Mouse (Mus musculus) thymus, postnatal 36 days (tissue): ENCODE data around the gene Mier2.

ENCODE experiments used
- DNase-seq, 2 experiments: peaks; one replicate each; pipeline ENCODE4 v3.0.0; 2022; ENCODE audit warnings: mixed read lengths in 2 of 2

Gene Mier2

DNA sequence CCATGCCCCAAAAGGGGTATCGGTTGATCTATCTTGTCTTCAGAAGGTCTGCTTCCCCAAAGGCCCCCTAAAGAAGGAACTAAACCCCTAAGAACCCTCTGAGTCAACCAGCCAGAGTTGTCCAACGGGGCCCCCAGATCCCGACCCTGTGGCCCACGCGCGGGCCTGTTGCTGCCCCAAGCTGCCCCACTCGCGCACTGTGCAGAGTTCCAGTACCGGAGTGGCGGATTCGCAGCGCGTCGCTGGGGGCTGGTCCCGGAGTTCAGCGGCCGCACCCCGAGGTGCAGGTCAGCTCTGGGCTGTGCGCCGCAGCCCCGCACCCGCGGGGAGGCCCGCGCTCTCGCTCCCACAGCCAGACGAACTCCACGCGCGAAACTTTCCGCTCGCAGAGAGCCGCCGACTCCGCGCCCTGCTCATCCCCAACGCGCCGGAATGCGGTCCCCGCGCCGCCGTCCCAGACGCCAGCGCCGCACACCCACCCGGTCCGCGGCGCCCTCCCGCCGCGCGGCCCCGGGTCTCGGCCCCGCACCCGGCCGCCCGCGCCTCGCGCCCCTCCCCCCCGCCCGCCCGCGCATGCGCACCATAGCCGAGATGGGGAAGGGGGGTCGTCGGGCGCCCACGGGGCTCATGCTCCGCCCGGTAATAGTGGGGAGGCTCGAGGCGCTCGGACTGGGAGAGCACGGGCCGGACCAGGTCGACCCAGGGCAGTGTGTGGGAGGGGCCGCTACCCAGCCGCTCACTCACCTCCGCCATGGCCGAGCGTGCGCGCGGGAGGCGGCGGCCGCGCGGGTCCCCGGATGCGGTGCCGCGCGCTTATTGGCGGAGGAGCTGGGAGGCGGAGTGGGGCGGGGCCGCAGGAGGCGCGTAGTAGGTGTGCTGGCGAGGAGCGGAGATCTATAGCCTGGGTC lies at the start of gene Mier2:
Mier2 (minus strand) TSS at position 870 of the 908 bp plus-strand sequence.
- DNase-seq = peak; percentile 84 to 86

DNA sequence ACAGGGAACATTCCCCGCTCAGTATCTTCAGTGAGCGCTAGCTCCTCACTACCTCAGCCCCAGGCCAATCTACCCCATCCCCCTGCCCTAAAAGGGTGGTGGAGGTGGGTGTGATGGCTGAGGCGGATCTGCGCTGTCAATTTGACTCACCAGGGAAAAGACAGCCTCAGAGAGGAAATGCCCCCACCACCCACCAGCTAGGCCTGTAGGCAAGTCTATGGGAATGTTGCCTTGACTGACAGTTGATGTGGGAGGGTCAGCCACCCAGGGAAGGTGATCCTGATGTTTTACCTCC lies 42.9 kb upstream of the Mier2 start:
- DNase-seq = no peak

DNA sequence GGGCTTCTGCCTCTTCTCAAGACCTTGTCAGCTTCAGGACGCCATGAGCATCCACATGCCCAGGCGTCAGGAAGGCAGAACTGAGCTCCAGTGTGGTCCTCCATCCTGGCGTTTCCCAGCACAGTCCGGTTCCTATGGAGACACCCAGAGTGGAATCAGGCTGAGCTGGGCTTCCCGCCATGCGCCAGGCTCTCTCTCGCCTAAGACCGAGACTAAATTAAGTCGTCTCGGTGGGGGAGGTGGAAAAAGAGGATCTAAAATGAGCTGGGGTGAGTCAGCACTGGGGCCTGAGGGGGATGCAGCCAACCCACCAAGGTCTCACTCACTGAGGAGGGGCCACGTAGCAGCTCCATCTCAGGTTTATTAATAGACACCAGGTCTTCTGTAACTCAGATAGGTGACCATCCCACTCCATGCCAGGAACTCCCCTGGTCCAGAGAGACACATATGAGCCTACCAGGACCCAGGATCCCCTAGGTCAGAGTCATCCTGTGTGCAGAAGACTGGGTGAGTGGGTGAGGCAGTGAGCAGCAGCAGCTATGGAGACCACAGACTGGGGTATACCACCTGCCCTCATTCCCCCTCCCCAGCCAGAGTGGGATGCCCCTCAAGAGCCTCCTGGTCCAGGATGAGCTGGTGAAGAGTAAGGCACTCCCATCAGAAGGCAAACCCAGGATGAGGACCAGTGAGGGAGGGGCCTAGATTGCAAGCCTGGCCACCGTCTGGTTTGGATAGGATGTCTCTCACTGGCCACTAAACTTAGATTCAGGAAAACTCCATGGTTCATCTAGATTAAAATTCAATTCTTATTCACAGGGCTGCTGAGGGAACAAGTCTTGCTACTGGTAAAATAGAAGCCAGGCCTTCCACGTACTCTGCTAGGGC lies 42.3 kb upstream of the Mier2 start:
- no peak for DNase-seq

DNA sequence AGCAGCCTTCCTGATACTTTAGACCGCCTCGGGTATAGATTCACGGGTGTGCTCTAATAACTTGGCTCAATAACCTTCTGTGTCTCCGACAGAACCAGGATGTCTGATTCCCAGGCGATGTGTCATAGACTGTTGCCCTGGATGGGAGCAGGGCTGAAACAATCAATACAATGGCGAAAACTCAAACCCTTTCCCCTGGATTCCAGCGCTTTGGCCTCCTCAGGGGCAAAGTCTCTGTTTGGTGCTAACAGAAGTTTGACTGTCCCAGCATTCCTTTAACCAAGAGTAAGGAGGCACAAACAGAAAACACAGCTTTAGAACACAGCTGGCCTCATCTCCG lies 40.6 kb upstream of the Mier2 start:
- no peak for DNase-seq

DNA sequence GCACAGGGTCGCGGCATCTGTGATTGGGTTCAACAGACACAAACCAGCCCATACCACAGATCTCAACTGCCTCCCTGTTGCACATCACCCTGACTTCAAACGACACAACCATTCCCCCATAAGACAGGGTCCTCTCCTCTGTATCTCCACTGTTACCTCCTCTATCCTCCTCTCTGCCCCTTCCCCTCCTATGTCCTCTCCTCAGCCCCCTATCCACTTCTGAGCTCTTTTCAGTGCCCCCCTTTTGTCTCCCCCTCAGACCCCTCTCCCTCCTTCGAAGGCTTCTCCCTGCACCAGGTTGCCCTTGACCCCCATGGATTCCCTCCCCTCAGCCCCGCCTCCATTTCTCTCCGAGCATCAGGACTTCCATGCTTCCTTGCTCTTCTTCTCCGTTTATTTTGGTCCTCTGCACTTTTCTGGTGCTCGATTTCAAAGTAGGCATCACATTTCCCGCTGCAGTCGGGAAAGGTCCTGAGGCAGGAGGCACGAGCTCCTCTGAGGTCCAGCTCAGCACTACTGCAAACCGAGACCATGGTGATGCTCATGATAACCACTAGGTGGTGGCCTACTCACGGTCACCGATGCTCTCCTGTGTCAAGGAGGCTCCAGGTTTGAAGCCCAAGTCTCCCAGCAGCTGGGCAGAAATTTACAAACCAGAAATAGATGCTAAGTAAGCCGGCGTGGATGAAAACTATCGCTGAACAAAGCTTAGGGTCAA lies 40.0 kb upstream of the Mier2 start:
- DNase-seq = peak; percentile 16 to 22

DNA sequence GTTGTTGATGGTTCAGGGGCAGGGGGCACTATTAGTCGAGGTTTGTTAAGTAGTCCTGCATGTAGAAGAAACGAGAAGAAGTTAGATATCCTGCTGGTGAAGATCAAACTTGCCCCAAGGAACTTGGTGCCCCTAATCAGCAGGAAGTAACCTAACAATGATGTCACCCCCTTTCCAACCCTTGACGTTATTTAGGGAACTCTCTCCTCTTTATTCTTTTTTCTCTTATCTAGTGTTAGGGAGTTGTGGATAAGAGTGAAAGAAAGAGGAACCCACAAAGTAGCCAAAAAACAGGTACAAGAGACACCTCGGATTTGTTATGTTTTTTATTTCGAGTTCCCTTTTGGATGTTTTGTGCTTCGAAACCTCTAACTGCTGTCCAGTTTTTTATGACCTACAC lies 39.1 kb upstream of the Mier2 start:
- no peak for DNase-seq

DNA sequence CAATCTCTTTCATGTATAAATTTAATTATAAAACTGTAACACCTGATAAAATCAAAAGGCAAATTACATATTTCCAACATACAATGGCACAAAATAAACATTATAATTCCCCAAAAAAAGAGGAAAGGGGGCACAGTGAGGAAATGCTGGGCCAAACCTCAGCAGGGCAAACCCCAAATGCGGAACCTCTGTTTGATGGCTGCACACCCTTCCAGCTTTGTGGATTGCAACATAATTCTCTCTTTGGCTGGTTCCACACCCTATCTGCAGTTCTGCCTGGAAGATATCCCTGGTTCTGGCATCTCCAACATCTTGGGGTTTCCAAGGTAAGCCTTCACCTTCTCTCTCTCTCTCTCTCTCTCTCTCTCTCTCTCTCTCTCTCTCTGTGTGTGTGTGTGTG lies 35.7 kb upstream of the Mier2 start:
- DNase-seq = no peak

DNA sequence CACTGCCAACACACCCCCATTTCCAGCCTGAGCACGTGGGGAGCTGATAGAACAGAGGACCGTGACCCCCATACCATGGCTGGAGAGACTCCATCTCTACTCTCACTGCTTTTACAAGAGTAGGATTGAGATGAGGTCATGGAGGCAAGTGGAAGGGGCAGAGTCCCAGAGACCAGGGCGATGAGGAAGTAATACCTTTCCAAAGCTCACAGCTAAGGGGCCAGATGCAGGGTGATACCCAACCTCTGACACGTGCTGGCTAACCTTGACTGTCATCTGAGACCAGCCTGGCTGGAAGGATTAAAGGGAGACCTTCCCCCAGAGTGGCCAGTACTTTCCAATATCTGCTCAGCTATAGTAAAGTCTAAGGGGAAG lies 32.7 kb upstream of the Mier2 start:
- no peak for DNase-seq

DNA sequence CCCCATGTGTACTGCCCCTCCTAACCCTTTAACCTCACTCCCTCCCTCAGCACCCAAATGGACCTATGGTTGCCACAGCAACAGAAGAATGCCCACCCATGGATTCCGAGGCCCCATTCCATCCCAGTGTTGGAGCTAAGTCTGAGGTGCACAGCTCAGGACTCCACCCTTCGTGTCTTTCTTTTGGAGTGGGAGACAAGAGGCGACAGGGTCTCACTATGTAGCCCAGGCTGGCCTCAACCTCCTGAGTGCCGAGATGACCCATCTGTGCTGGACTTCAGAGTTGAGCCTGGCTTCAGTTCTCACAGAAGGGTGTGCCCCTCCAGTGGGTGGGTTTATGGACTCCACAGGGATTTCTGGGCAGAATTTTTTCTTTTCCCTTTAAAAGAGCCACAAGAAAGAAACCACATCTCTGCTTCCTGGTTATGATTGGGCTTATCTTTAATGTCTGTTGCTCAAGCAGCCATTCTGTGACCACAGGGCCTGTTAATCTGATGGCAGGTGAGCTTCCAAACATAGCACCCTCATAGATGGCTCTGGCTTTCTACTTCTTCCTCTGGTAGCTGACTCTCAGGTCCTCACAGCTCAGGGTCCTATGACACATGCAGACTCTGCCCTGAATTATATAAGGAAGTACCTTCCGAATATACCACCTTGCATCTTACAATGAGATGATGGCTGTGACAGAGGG lies 32.2 kb upstream of the Mier2 start, which contains the start of gene Theg:
Theg (minus strand) TSS at position 271 of the 691 bp plus-strand sequence.
- no peak for DNase-seq

DNA sequence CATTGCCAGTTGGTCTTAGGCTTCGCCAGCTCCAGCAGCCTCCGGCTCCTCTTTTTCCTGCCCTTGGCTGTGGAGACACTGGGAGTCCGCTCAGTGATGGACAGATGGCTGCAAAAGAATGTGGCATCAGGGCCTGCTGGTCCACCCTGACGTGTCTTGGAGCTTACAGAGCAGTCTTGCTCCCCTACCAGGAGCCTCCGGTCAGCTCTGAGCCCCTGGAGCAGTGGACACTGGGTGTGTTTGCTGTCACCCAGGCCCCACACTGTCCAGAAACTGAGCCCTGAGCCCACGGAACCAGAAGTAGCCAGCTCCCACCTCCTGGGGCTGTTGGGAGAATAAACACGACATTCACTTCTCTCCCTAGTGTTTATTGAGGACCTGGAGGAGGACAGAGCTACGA lies 31.2 kb upstream of the Mier2 start:
- no peak for DNase-seq

DNA sequence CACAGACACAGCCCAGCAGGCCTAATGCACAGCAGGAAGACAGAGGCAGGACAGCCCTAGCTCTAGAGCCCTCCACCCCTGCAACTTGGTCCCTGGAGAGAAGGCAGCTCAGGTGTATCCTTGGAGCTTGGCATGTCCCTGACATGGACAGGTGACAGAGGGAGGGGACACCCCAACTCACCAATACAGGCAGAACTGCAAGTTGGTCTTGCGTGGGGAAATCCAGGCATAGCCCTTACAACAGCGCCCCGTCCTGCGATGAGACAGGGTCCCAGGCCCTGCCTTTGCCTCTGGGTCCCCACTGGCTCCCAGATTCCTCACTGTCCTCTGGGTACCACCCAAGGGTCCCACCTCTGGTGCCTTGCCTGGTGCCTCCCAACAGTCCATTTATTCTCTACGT lies 30.7 kb upstream of the Mier2 start:
- no peak for DNase-seq

DNA sequence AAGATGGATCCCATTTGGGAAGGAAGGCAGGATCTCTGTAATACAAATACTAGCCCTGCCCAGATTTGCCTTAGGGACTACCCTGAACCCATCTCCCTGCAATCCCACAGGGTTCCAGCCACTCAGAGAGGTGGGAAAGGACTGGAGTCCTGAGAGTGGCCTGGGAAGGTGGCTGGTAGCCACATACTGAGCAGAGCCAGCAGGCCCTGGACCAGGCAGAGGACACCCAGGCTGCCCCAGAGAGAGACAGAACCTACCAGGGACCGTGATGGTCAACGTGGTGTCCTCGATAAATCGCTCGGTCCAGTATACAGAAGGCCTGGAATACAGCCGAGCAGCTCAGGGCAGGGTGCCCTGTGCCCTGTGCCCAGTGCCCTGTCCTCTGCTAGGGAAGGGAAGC lies 30.1 kb upstream of the Mier2 start:
- no peak for DNase-seq

DNA sequence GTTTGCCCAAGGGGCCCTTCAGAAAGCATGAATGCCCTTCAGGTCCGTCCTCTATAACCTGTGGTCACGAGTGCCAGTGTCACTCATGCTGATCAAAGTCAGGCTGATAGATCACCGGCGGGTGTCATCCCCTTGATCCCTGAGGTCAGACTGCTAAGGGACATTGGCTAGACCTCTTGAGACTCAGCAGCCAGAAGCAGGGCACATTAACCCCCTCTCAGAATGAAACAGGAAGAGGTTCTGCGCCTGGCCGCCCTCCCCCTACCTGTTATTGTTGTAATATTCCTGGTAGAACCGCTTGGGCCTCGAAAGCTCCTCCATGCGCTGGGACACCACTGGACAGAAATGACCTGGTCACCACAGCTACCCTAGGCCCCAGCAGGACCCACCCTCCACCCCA lies 29.4 kb upstream of the Mier2 start:
- DNase-seq = no peak

DNA sequence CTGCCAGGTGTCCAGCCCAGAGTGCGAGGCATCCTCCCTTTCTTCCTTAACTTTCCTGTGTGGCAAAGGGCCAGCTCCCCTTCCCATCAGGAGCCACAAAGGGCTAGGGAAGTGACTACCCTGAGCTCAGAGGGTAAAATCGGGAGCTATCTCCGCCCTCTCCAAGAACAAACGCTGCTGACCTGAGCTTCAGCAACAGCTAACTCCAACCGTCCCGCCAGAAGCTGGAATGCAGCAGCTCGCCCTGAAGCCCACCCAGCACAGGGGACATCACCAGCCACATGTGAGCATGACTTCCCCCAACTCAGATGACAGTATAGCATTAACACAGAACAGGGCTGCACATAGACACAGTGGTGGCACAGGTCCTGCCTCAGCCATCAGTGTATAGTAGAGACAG lies 29.0 kb upstream of the Mier2 start:
- DNase-seq = no peak

DNA sequence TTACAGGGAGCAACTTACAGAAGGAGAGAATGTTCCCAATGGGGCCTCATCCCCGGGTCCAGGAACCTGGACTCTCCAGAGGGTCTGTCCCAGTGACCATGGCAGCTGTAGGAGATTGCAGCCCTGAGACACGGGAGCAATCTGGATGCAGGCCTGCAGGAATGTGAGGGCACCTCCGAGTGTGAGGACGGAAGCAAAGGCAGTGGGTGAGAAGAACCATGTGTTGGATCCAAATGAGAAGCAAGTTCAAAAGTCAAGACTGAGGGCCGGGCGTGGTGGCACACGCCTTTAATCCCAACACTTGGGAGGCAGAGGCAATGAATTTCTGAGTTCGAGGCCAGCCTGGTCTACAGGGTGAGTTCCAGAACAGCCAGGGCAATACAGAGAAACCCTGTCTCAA lies 26.5 kb upstream of the Mier2 start:
- no peak for DNase-seq

DNA sequence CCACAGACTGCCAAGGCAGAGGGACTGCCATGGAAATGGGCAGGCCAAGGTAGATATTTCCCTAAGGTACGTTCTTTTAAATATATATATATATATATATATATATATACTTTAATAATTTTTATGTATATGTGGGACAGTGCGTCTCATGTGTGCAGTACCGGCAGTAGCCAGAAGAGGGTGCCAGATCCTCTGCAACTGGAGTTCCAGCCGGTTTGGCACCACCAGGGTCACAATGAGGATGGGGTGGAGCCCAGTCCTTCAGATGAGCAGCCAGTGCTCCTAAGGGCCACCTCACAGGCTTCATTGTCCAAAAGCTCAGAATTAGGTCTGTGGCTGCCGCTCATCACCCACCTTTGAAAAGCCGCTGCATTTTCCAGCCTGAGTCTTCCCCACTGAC lies 25.8 kb upstream of the Mier2 start:
- peak; percentile 36 to 48 for DNase-seq

DNA sequence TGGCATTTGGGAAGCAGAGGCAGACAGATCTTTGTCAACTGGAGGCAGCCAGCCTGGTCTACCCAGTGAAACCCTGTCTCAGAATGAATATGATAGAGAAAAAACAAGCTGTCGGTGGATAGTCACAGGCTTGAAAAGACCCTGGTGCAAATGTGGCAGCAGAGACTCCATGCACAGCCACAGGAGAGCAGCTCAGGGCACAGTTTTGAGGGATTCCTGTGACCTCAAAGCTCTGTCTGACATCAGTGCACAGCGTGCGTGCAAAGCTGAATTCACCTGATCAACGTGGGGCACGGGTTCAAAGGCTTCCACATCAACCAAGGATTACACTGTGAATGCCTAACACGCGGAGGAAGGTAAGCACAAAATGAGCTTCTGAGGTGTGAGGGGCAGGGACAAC lies 25.4 kb upstream of the Mier2 start:
- no peak for DNase-seq

DNA sequence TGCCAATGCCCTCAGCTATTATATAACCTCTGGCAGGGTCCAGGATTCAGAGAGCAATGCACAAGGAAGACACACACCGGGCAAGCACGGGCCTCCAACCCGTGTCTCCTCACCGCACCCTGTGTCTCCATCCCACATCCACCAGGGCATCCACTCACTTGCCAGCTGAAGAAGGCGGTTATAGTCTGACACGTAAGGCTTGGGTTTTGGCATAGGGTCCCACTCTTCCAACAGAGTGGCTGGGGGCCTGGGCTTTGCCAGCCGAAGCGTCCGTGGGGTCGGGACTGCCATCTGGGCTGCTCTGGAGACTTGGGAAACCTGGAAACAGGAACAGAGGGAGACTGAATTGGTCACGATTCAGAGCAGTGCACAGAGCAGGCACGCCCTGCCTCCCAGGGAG lies 24.8 kb upstream of the Mier2 start:
- DNase-seq = no peak

DNA sequence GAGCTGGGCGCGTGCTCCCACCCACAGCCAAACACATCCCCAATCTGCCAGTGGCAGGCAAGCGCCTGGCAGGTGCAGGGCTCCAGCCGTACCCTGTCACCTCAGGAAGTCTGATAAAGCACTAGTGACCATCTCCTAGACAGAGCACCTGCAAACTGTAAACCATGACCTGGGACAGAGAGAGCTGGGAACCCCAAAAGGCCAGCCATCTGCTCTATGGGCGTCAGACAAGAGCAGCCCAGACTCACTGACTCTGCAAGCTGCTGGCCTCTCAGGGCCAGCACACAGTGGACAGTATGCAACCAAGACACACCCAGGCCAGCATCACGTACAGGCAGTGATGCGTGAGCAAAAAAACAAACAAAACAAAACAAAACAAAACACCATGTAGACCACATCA lies 23.9 kb upstream of the Mier2 start:
- DNase-seq = no peak

DNA sequence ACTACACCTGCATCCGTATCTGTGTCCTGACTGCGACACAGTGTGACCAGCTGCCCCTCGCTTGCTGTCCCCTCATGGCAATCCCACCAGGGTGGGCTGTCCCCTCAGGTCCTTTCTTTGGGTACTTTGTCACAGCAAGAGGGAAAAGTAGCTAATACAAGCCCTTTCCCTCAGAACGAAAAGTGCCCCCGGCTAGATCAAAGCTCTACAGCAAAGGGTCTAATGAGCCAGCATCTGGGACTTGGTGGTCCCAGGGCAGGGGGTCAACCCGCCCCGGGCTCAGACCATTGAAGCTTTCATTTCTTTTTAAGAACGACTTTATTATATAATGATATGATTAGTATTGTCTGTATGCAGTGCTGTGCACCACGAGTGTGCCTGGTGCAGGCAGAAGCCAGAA lies 23.3 kb upstream of the Mier2 start:
- DNase-seq = no peak

DNA sequence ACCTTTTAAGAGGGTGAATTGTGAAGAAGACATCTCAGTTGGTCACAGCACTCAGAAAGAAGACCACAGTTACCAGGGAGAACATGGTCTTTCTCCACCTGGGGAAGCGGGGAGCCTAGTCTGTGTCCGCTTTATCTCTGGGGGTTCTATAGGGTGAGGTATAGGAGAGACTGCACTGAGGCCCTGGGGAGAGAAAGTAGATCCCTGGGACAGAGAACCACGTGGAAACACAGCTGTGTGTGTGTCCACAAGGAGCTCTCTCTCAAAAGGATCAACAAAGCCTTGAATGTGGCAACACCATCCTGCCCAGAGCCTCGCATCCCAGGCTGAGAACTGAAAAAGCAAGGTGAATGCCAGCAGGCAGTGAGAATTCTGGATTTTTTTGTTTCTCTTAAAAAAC lies 22.4 kb upstream of the Mier2 start:
- no peak for DNase-seq

DNA sequence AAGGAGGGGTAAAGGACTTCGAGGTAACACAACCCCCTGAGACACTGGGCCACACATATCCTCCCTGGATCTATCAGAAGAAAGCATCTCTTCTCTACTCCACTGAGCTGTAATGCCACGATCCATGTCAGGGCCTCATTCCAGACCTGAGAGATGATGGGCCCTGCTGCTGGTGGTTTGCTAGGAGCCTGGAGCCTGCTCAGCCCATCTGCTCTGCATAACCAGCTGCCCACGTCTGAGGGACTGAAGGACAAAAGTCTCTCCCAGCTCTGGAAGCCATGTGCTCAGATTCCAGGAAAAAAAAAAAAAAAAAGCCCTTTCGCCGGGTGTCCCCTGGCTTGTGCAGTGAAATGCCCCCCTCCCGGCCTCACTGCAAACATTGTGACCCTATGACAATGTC lies 20.8 kb upstream of the Mier2 start:
- DNase-seq = no peak

DNA sequence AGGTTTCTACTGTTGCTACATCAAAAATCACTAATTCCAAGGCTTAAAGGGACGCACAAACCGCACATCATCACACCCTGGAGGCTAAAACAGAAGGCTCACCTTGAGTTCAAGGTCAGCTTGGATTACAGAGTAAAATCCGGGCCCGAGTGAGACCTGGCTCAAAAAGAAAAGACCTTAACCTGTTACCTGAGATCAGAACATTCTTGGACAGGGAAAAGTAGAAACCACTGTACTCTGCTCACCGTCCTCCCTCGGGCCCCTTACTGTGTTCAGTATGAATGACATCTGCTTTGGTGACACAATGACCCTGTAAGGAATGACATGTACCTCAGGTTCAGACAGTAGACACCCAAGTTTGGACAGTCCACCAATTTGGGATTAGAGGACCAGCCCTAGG lies 19.8 kb upstream of the Mier2 start:
- no peak for DNase-seq
